Mouse (Mus musculus) embryonic facial prominence, embryonic 12.5 days (tissue): ENCODE data around the gene Eea1. TPM values are rescaled to one million over a fixed set of nuclear protein-coding genes. Genes with fewer than 3 reads are reported as not detected.

Experiments
- ATAC-seq: fragments of 200-750 bp; cut with Nextera tagmentation; 2 replicates; pipeline ENCODE4 v1.8.0; 2017; ENCODE audit not compliant: insufficient number of reproducible peaks, insufficient read depth, low FRiP score, low TSS enrichment
- H3K27ac ChIP-seq: fragments of 300-500 bp; sonication (generic); 2 replicates; pipeline ENCODE4 v1.5.1; 2016; ENCODE audit warnings: mild to moderate bottlenecking
- H3K27me3 ChIP-seq: fragments of 300-500 bp; sonication (generic); 2 replicates; pipeline ENCODE4 v1.6.1; 2016; ENCODE audit warnings: mild to moderate bottlenecking, moderate library complexity
- H3K36me3 ChIP-seq: fragments of 300-500 bp; sonication (generic); 2 replicates; pipeline ENCODE4 v1.6.1; 2016; ENCODE audit warnings: mild to moderate bottlenecking
- H3K4me1 ChIP-seq: fragments of 300-500 bp; sonication (generic); 2 replicates; pipeline ENCODE4 v1.6.1; 2016
- H3K4me2 ChIP-seq: fragments of 300-500 bp; sonication (generic); replicated peaks from 2 replicates; pipeline ENCODE4 v1.6.1; 2016; ENCODE audit warnings: mild to moderate bottlenecking, moderate library complexity
- H3K4me3 ChIP-seq: fragments of 300-500 bp; sonication (generic); 2 replicates; pipeline ENCODE4 v1.5.1; 2016; ENCODE audit warnings: mild to moderate bottlenecking
- H3K9ac ChIP-seq: fragments of 300-500 bp; sonication (generic); 2 replicates; pipeline ENCODE4 v1.6.1; 2016; ENCODE audit warnings: mild to moderate bottlenecking, moderate library complexity
- H3K9me3 ChIP-seq: fragments of 300-500 bp; sonication (generic); 2 replicates; pipeline ENCODE4 v1.6.1; 2016; ENCODE audit warnings: mild to moderate bottlenecking, moderate library complexity
- WGBS: fragments of 180-500 bp; shearing (Covaris S2); methylation state at CpG from one replicate; pipeline ENCODE4 v1.1.7; 2016; 5-methylcytosine and 5-hydroxymethylcytosine counted together
- polyA plus RNA-seq: library from polyadenylated mRNA; unstranded; fragments of >200 nt; fragmentation: Nextera tagmentation; extraction: Ambion mirVana; gene quantifications from 2 replicates; pipeline ENCODE4 v1.2.1, GENCODE M21; 2016

Eea1 gene
- polyA plus RNA-seq, 1 experiment from 2014 or later: 16.6 TPM

DNA sequence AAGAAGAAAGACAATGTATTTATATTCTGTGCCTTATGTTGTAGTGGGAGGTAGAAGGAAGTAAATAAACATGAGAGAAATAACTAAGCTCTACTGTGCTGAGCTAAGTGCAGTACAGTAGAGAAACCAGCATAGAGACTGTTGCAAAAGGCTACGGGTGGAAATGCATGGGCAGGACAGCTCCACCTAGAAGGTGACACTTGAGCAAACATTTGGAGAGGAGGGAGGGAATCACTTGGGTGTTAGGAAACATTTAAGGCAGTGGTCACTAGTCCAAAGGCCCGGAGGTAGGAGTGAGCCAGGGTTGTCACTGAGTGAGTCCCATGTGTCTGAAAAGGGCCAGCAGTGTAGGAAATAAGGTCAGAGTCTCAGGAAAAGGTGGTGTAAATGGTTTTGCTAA lies 77.0 kb downstream of the Eea1 start:
- H3K36me3 ChIP-seq: peaks cover 6% of the 10 kb centered on the region
- 86% methylated on average over 2 of the region's 2 CpGs for whole genome bisulfite sequencing
- no peak overlapping the region for H3K27ac ChIP-seq
- H3K4me1 ChIP-seq: no peaks in the 10 kb centered on the region
- H3K27me3 ChIP-seq: no peaks in the 10 kb centered on the region
- no peak overlapping the region for H3K9ac ChIP-seq
- no peak overlapping the region for H3K4me3 ChIP-seq
- no peak for ATAC-seq
- H3K9me3 ChIP-seq: no peaks in the 10 kb centered on the region
- no peak overlapping the region for H3K4me2 ChIP-seq

DNA sequence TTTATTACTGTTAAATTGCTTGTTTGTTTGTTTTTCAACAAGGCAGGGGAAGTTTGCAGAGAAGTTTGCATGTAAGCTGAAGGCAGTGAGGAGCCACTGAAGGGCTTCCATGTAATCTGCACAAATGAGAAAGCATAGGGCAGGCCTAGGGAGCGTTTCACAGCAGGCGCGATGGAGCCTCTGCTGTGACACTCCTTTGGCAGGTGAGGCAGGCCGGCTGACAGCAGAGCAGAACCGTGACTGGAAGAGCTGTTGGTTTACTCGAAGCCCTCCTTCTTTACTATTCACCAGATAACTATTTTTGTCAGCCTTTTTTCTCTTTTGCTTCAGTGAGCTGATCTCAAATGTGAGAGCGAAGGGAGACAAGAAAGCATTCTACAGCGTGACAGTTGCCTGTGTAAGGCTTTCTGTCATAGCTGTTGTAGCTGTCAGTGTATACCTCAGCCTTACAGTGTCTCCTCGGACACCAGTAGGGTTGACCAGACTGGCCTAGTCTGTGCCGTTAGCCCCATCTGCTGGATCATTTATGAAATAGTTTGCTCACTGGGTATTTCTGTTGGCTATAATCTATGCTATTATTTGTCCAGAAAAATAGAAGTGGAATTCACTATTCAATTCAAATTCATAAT lies 93.0 kb downstream of the Eea1 start:
- H3K36me3 ChIP-seq: no peaks in the 10 kb centered on the region
- no peaks in the 10 kb centered on the region for H3K9me3 ChIP-seq
- H3K4me3 ChIP-seq: no peak overlapping the region
- no peak overlapping the region for H3K4me2 ChIP-seq
- WGBS: 53% methylated on average over 10 of the region's 10 CpGs
- H3K27me3 ChIP-seq: no peaks in the 10 kb centered on the region
- no peak overlapping the region for H3K27ac ChIP-seq
- no peaks in the 10 kb centered on the region for H3K4me1 ChIP-seq
- H3K9ac ChIP-seq: no peak overlapping the region
- ATAC-seq: no peak

DNA sequence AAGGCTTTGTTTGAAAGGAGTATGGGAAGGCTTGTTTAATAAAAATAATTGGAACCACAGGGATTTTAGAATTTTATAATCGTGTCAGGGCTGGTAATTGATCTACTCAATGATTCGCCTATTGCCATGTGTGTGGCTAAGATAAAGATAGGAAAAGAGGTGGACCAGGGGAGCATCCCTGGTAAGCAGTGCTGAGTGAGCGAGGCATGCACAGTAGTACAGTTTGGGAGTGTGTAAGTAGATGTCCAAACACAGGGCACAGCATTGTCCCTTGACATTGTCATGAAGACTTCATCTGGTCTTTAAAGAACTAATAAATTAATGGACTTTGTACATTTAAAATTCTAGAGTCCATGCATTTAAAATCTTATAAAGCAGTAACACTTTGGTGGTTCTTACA lies 93.7 kb downstream of the Eea1 start:
- 71% methylated on average over 3 of the region's 3 CpGs for WGBS
- Histone ChIP-seq H3K4me2 (no peak overlapping the region), H3K4me1 (no peaks in the 10 kb centered on the region), H3K36me3 (no peaks in the 10 kb centered on the region), H3K4me3 (no peak overlapping the region), H3K9ac (no peak overlapping the region), H3K27me3 (no peaks in the 10 kb centered on the region), H3K27ac (no peak overlapping the region), H3K9me3 (no peaks in the 10 kb centered on the region)
- ATAC-seq: no peak

DNA sequence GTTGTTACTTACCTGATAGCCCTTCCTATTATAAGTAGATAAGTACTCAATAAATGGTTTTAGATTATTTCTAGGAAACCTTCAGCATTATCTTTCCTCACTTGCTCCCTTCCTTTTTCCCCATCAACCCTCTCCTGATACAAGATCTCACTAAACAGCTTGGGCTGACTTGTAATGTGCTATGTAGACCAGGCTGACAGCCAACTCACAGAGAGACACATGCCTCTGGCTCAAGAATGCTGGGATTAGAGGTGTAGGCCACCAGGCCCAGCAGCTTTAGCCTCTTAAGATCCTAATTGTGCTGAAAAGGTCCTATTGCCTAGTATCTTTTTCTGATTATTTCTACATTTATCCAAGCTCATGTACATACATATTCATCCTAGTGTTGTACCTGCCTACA lies 95.5 kb downstream of the Eea1 start:
- no peak for ATAC-seq
- no peaks in the 10 kb centered on the region for H3K27me3 ChIP-seq
- no peak overlapping the region for H3K4me3 ChIP-seq
- no peak overlapping the region for H3K4me2 ChIP-seq
- no peak overlapping the region for H3K9ac ChIP-seq
- H3K36me3 ChIP-seq: no peaks in the 10 kb centered on the region
- no peaks in the 10 kb centered on the region for H3K4me1 ChIP-seq
- H3K9me3 ChIP-seq: no peaks in the 10 kb centered on the region
- H3K27ac ChIP-seq: no peak overlapping the region

- WGBS: 89% methylated on average over 2 of the region's 2 CpGs
Measured at GRCm38 (mm10) chr10:96044216-96044615, 103.8 kb downstream of the Eea1 start.

GRCm38 (mm10) chr10:96047960-96048536 lies 107.6 kb downstream of the Eea1 start:
- no peaks in the 10 kb centered on the region for H3K36me3 ChIP-seq
- H3K4me2 ChIP-seq: no peak overlapping the region
- H3K9ac ChIP-seq: no peak overlapping the region
- no peaks in the 10 kb centered on the region for H3K9me3 ChIP-seq
- H3K27ac ChIP-seq: no peak overlapping the region
- no peaks in the 10 kb centered on the region for H3K4me1 ChIP-seq
- H3K27me3 ChIP-seq: no peaks in the 10 kb centered on the region
- H3K4me3 ChIP-seq: no peak overlapping the region
- 20% methylated on average over 9 of the region's 9 CpGs for WGBS
- no peak for ATAC-seq

More at GRCm38 (mm10) chr10:96044216-96044615, 103.8 kb downstream of the Eea1 start:
- Histone ChIP-seq H3K27me3 (no peaks in the 10 kb centered on the region), H3K9ac (no peak overlapping the region), H3K4me1 (no peaks in the 10 kb centered on the region), H3K4me3 (no peak overlapping the region), H3K27ac (no peak overlapping the region), H3K36me3 (no peaks in the 10 kb centered on the region), H3K9me3 (no peaks in the 10 kb centered on the region), H3K4me2 (no peak overlapping the region)
- no peak for ATAC-seq

- WGBS: 78% methylated on average over 3 of the region's 3 CpGs
- Histone ChIP-seq H3K36me3 (no peaks in the 10 kb centered on the region), H3K4me3 (no peak overlapping the region), H3K9me3 (no peaks in the 10 kb centered on the region), H3K9ac (no peak overlapping the region), H3K4me2 (no peak overlapping the region), H3K4me1 (no peaks in the 10 kb centered on the region), H3K27me3 (no peaks in the 10 kb centered on the region), H3K27ac (no peak overlapping the region)
- no peak for ATAC-seq
Measured at GRCm38 (mm10) chr10:96048550-96048949, 108.1 kb downstream of the Eea1 start.

DNA sequence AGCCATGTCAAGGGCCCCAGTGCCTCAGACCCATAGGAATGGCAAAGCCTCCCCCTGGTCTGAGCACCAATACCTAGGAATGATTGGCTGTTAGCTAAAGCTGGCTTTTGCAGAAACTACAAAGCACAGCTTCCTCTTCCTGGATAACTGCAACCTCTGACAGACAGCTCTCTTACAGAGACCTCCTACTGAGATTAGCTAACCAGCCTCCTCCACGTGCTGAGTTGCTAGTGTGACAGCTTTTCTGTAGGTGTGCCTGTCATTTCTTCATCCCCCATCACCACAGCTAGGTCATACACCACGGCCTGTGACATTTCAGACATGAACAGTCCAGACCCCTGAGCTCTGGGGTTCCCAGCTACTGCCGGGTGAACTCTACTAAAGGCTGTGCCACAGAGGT lies 126.9 kb downstream of the Eea1 start:
- Histone ChIP-seq H3K27ac (no peak overlapping the region), H3K4me2 (no peak overlapping the region), H3K4me1 (no peaks in the 10 kb centered on the region), H3K36me3 (no peaks in the 10 kb centered on the region), H3K4me3 (no peak overlapping the region), H3K9me3 (no peaks in the 10 kb centered on the region), H3K27me3 (no peaks in the 10 kb centered on the region), H3K9ac (no peak overlapping the region)
- WGBS: 56% methylated on average over 3 of the region's 3 CpGs
- no peak for ATAC-seq

DNA sequence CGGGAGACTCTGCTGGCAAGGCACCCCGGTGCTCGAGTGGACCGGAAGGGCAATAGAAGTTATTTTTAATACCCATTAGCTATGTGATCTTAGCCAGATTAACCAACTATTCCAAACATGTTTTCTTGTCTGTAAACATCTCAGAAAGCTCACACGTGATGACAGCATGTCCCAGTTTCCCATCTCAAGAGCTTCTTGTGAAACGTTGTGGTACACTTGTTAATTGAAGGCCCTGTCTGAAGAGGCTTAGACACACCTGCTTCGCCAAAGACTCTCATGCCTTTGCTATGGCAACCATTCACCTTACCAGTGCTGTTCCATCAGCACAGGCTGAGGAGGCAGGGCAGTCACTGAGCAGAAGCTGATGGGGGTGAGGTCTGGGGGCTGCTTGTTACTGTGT lies 133.9 kb downstream of the Eea1 start:
- 87% methylated on average over 7 of the region's 7 CpGs for WGBS

GRCm38 (mm10) chr10:96075403-96075802 lies 135.0 kb downstream of the Eea1 start:
- H3K9me3 ChIP-seq: no peaks in the 10 kb centered on the region
- H3K4me1 ChIP-seq: peaks cover 7% of the 10 kb centered on the region; the same call in 1 of the 2 replicates

More for the DNA sequence above, 133.9 kb downstream of the Eea1 start:
- Histone ChIP-seq H3K4me3 (no peak overlapping the region), H3K9ac (no peak overlapping the region), H3K9me3 (no peaks in the 10 kb centered on the region), H3K4me1 (peaks cover 7% of the 10 kb centered on the region; the same call in 1 of the 2 replicates), H3K27me3 (no peaks in the 10 kb centered on the region), H3K36me3 (no peaks in the 10 kb centered on the region), H3K4me2 (no peak overlapping the region), H3K27ac (no peak overlapping the region)
- no peak for ATAC-seq

GRCm38 (mm10) chr10:96075880-96076279 lies 135.4 kb downstream of the Eea1 start:
- 16% methylated on average over 7 of the region's 7 CpGs for WGBS
- Histone ChIP-seq H3K27me3 (no peaks in the 10 kb centered on the region), H3K9me3 (no peaks in the 10 kb centered on the region), H3K4me2 (no peak overlapping the region), H3K4me3 (no peak overlapping the region), H3K9ac (no peak overlapping the region), H3K36me3 (no peaks in the 10 kb centered on the region), H3K4me1 (peaks cover 7% of the 10 kb centered on the region; the same call in 1 of the 2 replicates), H3K27ac (0 out of 2 replicates have a peak overlapping the region, but pooled peaks have one; percentile 17)
- ATAC-seq: no peak

More at GRCm38 (mm10) chr10:96075403-96075802, 135.0 kb downstream of the Eea1 start:
- 67% methylated on average over 4 of the region's 4 CpGs for WGBS
- H3K36me3 ChIP-seq: no peaks in the 10 kb centered on the region
- H3K27me3 ChIP-seq: no peaks in the 10 kb centered on the region
- no peak overlapping the region for H3K4me2 ChIP-seq
- no peak overlapping the region for H3K9ac ChIP-seq
- ATAC-seq: no peak
- no peak overlapping the region for H3K27ac ChIP-seq
- no peak overlapping the region for H3K4me3 ChIP-seq

DNA sequence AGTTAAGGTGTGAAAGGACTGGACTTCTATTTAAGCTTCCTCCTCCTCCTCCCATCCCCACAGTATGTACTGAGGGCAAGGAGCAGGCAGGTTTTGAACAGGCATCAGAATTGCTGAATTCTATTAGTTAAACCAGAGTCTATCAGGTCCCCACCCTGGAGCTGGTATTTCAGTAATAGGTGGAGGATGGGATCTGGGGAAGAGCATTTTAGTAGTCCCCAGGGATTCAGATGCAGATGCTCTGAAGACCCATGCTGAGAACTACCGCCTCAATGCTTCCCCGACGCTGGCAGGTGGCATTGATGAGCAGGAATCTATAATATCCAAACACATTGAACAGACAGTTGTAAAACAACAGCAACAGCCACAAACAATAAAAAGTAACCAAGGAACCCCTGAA lies 136.0 kb downstream of the Eea1 start:
- Histone ChIP-seq H3K4me1 (peaks cover 7% of the 10 kb centered on the region; the same call in 1 of the 2 replicates), H3K9ac (no peak overlapping the region), H3K4me3 (no peak overlapping the region), H3K36me3 (no peaks in the 10 kb centered on the region), H3K27ac (no peak overlapping the region), H3K9me3 (no peaks in the 10 kb centered on the region), H3K4me2 (no peak overlapping the region), H3K27me3 (no peaks in the 10 kb centered on the region)
- ATAC-seq: no peak
- WGBS: 53% methylated on average over 3 of the region's 3 CpGs
